Mouse (Mus musculus): Measurements from ENCODE around the gene Phrf1. TPM values are rescaled to one million over a fixed set of nuclear protein-coding genes. Genes with fewer than 3 reads are reported as not detected.

Gene Phrf1
- 10 to 100 TPM; 75.8 to 76.0 TPM for total RNA-seq (2021)
- long read RNA-seq, experiment 1, full-length matches to known transcripts, result 9 of 20 reads
- long read RNA-seq, experiment 1, partial matches to known transcripts, result 3 of 20 reads
- long read RNA-seq, experiment 1, other reads (novel, unspliced or antisense), result 8 of 20 reads
- long read RNA-seq, experiment 2, full-length matches to known transcripts, result 3 of 28 reads
- long read RNA-seq, experiment 2, partial matches to known transcripts, result 16 of 28 reads
- long read RNA-seq, experiment 2, other reads (novel, unspliced or antisense), result 9 of 28 reads

DNA sequence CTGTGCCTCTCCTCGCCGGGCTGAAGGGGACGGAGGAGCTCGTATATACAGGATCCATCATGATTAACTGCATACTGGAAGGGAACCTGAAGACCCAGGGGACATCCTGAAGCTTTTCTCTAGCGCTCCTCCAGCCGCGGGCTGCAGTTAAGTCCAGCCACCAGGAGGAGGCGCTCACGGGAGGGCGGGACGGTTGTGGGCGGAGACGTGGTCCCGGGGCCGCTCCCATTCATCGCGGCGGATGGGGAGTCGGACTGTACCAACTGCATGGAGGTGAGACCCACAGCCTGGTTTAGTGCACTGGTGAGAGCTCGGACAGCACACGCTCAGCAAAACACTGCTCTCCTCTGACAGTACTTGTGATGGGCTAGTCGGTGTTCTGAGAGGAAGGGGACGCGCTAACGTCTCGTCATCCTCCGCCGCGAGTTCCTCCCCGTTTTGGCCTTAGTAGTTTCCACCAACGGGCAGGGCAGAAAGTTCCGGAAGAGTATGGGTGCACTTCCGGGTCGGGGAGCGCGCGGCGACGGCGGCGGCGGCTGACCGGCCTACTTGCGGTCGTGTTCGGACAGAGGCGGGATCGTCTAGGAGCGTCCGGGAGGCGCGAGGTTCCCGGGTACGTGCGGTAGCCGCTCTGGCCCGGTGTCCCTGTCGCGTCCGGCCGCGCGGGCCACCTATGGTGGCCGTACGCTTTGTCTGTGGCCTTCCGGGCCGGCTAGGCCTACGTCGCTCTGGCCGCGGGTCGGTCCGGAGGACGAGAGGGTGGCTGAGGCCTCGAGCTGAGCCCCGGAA, at the start of gene Phrf1:
TSS of gene Phrf1 (plus strand) at position 506 of the 789 bp plus-strand sequence.
- peak; percentile 96 to 97 for DNase-seq (ENCODE audit: low spot score in 2 of 2)

- no peak for DNase-seq (ENCODE audit: low spot score in 2 of 2)
Observed at GRCm38 (mm10) chr7:141188194-141188593, 40.4 kb upstream of the Phrf1 start.

- DNase-seq (ENCODE audit: low spot score in 2 of 2), result no peak
Observed at GRCm38 (mm10) chr7:141188733-141189132, 39.9 kb upstream of the Phrf1 start.

DNA sequence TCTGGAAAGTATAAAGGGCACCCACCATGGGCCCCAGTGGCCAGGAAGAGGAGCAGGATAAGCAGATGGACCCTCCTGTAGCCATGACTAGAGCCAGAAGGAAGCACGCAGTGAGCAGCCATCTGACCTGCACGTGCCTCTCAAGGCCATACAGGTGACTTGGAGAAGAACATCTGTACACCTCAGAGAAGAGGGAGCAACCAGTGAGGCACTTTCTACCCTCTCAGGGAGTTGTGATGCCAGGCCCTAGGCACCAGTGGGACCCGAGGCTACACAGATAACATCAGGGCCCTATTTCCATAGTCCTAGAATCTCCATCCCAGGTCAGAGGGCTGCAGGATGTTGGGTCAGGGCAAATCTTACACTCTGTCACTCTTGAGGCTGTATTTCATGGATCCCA, 38.4 kb upstream of the Phrf1 start:
- no peak for DNase-seq (ENCODE audit: low spot score in 2 of 2)

DNA sequence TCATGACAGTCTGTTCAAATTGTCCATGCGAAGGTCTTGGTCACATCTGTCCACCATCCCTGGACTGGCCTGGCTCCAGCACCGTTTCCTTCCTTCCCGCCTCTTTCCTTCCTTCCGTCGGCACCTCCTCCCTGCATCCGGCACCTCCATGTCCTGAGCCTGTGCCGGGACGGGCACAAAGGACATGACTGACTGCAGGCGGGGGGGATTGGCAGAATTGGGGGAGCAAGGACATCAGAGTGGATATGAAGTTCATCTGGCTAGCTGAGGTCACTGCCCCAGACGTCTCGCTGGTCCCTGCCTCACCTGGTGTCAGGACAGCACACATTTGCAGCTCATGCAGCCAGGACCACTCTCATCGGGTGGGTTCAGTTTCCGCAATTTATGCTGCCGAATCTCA, 37.5 kb upstream of the Phrf1 start:
- DNase-seq (ENCODE audit: low spot score in 2 of 2), result no peak

DNA sequence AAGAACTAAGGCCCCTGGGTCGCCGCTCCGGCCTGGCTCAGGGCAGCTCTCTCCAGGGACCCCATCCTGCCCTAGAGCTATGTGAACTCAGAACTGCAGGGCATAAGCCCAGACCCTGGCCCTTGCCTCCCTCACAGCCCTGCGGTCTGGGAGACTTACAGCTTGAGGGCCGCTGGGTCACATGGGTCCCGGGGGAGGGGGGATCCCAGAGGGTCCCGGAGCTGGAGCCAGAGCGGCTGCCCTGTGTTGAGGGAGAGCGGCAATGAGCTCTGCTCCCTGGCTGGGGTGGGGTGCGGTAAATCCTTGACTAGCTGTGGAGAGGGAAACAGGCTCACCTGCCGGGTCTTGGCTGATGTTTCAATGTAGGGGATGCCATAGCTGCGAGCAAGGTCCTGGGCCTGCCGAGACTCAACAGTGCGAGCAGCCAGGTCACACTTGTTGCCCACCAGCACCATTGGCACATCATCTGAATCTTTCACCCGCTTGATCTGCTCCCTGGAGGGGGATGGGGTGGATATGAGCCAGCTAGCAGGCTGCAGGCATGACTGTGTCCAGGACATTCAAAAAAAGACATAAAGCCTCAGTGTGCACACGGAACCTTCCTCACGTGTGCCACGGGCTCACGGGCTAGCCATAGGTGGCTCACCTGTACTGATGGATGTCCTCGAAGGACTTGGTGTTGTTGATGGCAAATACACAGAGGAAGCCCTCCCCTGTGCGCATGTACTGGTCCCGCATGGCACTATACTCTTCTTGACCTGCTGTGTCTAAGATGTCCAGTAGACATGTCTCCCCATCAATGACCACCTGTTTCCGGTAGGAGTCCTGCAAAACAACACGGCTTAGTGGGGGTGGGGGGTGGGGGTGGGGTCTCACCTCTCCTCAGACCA, 36.5 kb upstream of the Phrf1 start:
- no peak for DNase-seq (ENCODE audit: low spot score in 2 of 2)

DNA sequence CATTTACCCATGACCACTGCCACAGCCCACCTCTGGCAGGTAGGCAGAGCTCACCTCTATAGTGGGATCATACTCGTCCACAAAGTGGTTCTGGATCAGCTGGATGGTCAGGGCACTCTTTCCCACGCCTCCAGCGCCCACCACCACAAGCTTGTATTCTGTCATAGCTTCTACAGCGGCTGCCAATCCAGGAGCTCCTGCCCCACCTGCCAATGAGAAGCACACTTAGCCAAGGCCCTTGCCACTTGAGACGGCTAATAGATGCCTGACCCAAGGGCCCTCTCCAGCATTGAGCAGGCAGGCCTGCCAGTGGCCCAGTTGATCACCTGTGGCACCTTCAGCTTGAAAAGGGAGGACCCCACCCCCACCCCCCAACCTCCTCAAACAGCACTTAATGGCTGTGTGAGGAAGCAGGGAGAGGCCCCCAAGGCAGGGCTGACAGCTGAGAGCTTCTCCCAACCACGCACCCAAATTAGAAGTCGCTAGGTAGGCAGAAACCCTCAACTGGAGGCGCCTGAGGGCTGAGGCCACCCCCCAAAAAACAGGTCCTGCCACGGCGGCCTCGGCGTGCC, 35.7 kb upstream of the Phrf1 start:
- no peak for DNase-seq (ENCODE audit: low spot score in 2 of 2)

GRCm38 (mm10) chr7:141193348-141193856, 35.2 kb upstream of the Phrf1 start:
- peak; percentile 51 to 53 for DNase-seq (ENCODE audit: low spot score in 2 of 2)

- peak; percentile 97 for DNase-seq (ENCODE audit: low spot score in 2 of 2)
Observed at GRCm38 (mm10) chr7:141193948-141194347, 34.6 kb upstream of the Phrf1 start, which contains the start of the genes Hras and Lrrc56. Gene Hras, minus strand, starts transcription at chr7:141194005. Gene Lrrc56, plus strand, starts transcription at chr7:141194157.

DNA sequence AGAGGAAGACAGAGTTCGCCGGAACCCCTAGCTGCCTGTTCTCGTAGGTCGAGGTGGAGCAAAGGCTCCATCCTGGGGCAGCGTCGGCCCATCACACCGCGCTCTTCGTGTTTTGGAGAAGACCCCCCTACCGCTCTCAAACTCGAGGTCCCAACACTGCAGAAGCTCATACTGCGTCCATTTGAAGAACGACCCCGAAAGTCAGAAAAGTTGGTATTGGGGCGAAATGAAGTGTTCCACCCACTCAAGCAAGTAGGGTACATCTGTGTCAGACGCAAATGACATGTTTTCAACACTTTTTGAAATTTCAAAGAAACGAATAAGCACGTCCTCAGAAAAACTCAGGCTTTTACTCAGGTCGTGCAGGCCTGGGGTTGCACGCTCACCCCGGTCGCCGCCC, 34.2 kb upstream of the Phrf1 start:
- no peak for DNase-seq (ENCODE audit: low spot score in 2 of 2)

DNA sequence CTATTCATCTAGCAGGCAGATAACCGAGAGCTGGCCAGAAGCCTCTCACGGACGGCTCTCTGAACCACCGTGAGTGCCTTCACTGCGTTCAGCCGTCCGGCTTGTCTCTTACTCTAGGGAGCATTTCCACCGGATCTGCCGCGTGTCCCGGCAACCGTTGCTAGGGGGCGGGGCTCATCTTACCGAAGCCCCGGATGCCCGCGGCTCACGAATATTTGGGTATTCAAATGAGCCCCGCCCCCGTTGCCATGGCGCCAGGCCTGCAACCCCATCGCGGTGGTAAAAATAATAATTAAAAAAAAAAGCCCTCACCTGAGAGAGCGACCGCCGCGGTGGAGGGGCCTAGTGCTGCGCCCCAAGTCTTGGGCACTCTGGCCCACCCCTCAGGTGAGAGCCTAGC, 33.8 kb upstream of the Phrf1 start:
- peak; percentile 83 to 88 for DNase-seq (ENCODE audit: low spot score in 2 of 2)

- DNase-seq (ENCODE audit: low spot score in 2 of 2), result no peak
Observed at GRCm38 (mm10) chr7:141195754-141196153, 32.8 kb upstream of the Phrf1 start.

DNA sequence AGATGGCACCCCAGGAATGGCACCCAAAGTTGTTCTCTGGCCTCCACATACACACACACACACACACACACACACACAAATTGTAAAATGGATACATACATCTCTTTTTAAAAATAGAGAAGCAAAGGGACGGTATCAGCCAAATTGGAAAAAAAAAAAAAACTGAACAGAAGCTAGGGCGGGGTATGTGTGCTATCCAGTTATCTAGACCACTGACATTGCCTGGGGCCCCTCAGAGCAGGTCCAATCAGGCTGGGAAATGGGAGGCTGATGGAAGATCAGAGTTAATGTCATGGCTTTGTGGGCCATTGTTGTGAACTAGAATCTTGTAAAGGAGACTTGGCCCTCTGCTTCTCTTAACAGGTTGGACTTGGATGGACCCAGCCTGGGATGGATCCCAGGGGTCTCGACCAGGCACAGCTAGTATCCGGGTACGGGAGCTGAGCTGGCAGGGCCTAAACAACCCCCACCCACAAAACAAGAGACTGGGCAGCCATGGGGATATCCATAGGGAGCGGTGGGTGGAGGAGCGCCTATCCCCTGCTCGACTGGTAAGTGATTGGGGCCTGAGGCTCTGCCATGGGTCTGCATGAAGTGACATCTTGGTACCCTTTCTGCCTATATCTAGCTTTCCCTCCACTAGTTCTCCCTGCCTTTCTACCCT, 31.8 kb upstream of the Phrf1 start:
- no peak for DNase-seq (ENCODE audit: low spot score in 2 of 2)

GRCm38 (mm10) chr7:141198121-141198520, 30.5 kb upstream of the Phrf1 start:
- no peak for DNase-seq (ENCODE audit: low spot score in 2 of 2)

GRCm38 (mm10) chr7:141204546-141204945, 24.0 kb upstream of the Phrf1 start:
- no peak for DNase-seq (ENCODE audit: low spot score in 2 of 2)

GRCm38 (mm10) chr7:141205504-141205903, 23.1 kb upstream of the Phrf1 start:
- no peak for DNase-seq (ENCODE audit: low spot score in 2 of 2)

DNA sequence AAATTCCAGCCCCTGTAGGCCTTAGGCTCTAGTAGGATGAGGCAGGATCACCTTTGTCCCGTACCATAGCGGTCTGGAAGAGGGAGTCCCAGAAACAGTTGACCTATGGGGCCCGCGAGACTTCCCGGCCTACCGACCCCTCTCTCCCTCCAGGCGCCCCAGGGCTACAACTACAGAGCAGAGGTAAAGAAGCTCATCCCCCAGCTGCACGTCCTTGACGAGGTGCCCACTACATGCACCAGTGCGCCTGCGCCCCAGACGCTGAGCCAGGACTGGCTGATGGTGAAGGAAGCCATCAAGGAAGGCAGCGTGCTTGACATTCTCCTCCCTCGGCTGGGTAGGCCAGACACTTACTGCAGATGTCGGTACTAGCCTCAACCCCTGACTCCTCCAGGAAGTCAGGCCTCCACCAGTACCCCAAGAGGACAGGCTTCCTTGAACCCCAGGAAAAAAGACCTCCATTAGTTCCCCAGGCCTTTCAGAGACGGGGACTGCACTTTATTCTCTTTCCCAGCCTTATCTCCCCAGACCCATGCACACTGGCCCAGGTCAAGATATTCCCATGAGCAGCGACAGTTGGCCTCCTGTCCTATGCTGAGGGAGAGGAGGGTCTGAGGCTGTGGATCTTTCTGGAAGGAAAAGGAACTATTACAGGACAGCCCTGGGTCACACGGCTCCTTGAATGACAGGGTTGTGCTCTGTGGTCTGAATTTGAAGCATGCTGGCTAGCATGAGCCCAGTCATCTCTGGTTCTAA, 22.2 kb upstream of the Phrf1 start:
- DNase-seq (ENCODE audit: low spot score in 2 of 2), result no peak

GRCm38 (mm10) chr7:141209526-141209925, 19.1 kb upstream of the Phrf1 start:
- DNase-seq (ENCODE audit: low spot score in 2 of 2), result no peak

- DNase-seq (ENCODE audit: low spot score in 2 of 2), result no peak
Observed at GRCm38 (mm10) chr7:141210137-141210536, 18.4 kb upstream of the Phrf1 start.

Measured in adrenal gland, adult 18-20 months (tissue).